Mouse (Mus musculus) heart, embryonic 14.5 days (tissue): ENCODE data around the gene Cir1. TPM values are rescaled to one million over a fixed set of nuclear protein-coding genes. Genes with fewer than 3 reads are reported as not detected.

ENCODE experiments used
- ATAC-seq: fragments of 200-750 bp; cut with Nextera tagmentation; 2 replicates; pipeline ENCODE4 v1.8.0; 2017; ENCODE audit warnings: low read depth, moderate TSS enrichment; ENCODE audit not compliant: insufficient number of reproducible peaks, insufficient read depth, low FRiP score
- H3K27ac ChIP-seq, 2 experiments: fragments of 200-500 bp in 1 of 2; fragments of 300-500 bp in 1 of 2; sonication (generic) in 1 of 2; replicated peaks in 1 of 2; 2 replicates each; pipeline ENCODE4 v1.5.1; 2012 to 2014; ENCODE audit warnings: low read depth in 2 of 2, low read length in 2 of 2, control low read depth in 1 of 2, mild to moderate bottlenecking in 1 of 2, mixed read lengths in 1 of 2; ENCODE audit not compliant: control insufficient read depth in 1 of 2, insufficient read depth in 1 of 2
- H3K27me3 ChIP-seq: fragments of 300-500 bp; sonication (generic); 2 replicates; pipeline ENCODE4 v1.6.1; 2014; ENCODE audit warnings: mild to moderate bottlenecking, low read length, control low read depth; ENCODE audit not compliant: control insufficient read depth, insufficient read depth
- H3K36me3 ChIP-seq: fragments of 300-500 bp; sonication (generic); 2 replicates; pipeline ENCODE4 v1.6.1; 2014; ENCODE audit warnings: mild to moderate bottlenecking, control low read depth, low read length, mixed read lengths; ENCODE audit not compliant: control insufficient read depth, insufficient read depth
- H3K4me1 ChIP-seq, 2 experiments: fragments of 200-500 bp in 1 of 2; fragments of 300-500 bp in 1 of 2; sonication (generic) in 1 of 2; 2 replicates each; pipeline ENCODE4 v1.6.1; 2012 to 2014; ENCODE audit warnings: low read length in 2 of 2, control low read depth in 1 of 2, mixed read lengths in 1 of 2; ENCODE audit not compliant: control insufficient read depth in 2 of 2, insufficient read depth in 2 of 2
- H3K4me2 ChIP-seq: fragments of 300-500 bp; sonication (generic); 2 replicates; pipeline ENCODE4 v1.6.1; 2014; ENCODE audit warnings: mild to moderate bottlenecking, low read length
- H3K4me3 ChIP-seq, 2 experiments: fragments of 200-500 bp in 1 of 2; fragments of 300-500 bp in 1 of 2; sonication (generic) in 1 of 2; 2 replicates each; pipeline ENCODE4 v1.5.1; 2012 to 2014; ENCODE audit warnings: low read length in 2 of 2, mild to moderate bottlenecking in 2 of 2, control low read depth in 1 of 2, low read depth in 1 of 2, moderate library complexity in 1 of 2; ENCODE audit not compliant: control insufficient read depth in 1 of 2, insufficient read depth in 1 of 2
- H3K9ac ChIP-seq: fragments of 300-500 bp; sonication (generic); 2 replicates; pipeline ENCODE4 v1.6.1; 2014; ENCODE audit warnings: mild to moderate bottlenecking, low read length
- H3K9me3 ChIP-seq: fragments of 300-500 bp; sonication (generic); 2 replicates; pipeline ENCODE4 v1.6.1; 2016; ENCODE audit warnings: low read length, control low read depth; ENCODE audit not compliant: control insufficient read depth
- WGBS: fragments of 180-500 bp; shearing (Covaris S2); extraction: QIAGEN DNeasy Blood & Tissue Kit; methylation state at CpG from one replicate; pipeline ENCODE4 v1.1.7; 2014; 5-methylcytosine and 5-hydroxymethylcytosine counted together
- polyA plus RNA-seq: library from polyadenylated mRNA; unstranded; fragments of >200 nt; fragmentation: Nextera tagmentation; extraction: Ambion mirVana; gene quantifications from 2 replicates; pipeline ENCODE4 v1.2.1, GENCODE M21; 2014

The Cir1 gene
- polyA plus RNA-seq, 1 experiment from 2014 or later, result 19.0 TPM

DNA sequence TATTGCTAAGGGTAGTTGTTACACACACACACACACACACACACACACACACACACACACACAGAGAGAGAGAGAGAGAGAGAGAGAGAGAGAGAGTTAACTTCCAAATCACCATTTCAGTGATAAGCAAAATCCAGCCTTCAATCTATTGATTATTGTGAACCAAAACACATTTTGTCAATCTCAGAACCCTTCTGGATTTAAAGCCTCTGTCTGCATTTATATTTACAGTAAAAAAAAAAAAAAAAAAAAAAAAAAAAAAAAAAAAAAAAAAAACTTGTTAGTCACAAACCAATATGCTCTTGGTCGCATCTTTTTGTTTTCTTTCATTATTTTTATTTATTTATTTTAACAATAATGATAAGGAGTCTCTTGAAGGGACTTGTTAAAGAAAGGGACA is 45.9 kb downstream of the Cir1 start:
- ATAC-seq, result no peak
- peaks cover 90% of the 10 kb centered on the region for H3K27me3 ChIP-seq
- no peak overlapping the region for H3K9ac ChIP-seq
- no peak overlapping the region for H3K27ac ChIP-seq
- H3K4me2 ChIP-seq, result no peak overlapping the region
- peaks cover 14 to 26% of the 10 kb centered on the region in 2 experiments for H3K4me1 ChIP-seq
- H3K36me3 ChIP-seq, result no peaks in the 10 kb centered on the region
- H3K9me3 ChIP-seq, result no peaks in the 10 kb centered on the region
- 27% methylated on average over 1 of the region's 1 CpGs for WGBS
- H3K4me3 ChIP-seq, result no peak overlapping the region

DNA sequence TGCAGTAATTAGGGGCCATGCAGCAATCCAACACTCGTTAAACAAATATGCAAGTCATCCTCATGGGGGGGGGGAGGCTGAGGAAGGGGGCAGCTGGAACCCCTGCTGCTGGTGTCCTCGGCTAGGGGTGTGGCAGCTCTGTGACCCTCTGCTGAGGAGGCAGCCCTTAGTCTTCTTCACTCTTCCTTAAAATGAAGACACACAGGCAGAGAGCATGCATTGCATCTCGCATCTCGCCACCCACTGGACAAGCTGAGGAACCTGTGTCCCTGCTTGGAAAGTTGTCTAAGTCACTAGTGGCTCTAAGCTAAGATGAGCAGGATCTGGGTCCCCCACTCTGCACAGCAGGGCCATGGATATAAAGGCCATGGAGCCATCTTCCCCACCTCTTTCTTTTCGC is 46.5 kb downstream of the Cir1 start:
- no peak for ATAC-seq
- Histone ChIP-seq H3K4me3 (no peak overlapping the region), H3K9ac (no peak overlapping the region), H3K4me1 (peaks cover 12 to 20% of the 10 kb centered on the region in 2 experiments), H3K27ac (no peak overlapping the region), H3K4me2 (no peak overlapping the region), H3K9me3 (0 out of 2 replicates have a peak, but pooled peaks cover 2% of the 10 kb centered on the region), H3K36me3 (no peaks in the 10 kb centered on the region), H3K27me3 (peaks cover 83% of the 10 kb centered on the region)
- WGBS, result 8% methylated on average over 5 of the region's 5 CpGs

DNA sequence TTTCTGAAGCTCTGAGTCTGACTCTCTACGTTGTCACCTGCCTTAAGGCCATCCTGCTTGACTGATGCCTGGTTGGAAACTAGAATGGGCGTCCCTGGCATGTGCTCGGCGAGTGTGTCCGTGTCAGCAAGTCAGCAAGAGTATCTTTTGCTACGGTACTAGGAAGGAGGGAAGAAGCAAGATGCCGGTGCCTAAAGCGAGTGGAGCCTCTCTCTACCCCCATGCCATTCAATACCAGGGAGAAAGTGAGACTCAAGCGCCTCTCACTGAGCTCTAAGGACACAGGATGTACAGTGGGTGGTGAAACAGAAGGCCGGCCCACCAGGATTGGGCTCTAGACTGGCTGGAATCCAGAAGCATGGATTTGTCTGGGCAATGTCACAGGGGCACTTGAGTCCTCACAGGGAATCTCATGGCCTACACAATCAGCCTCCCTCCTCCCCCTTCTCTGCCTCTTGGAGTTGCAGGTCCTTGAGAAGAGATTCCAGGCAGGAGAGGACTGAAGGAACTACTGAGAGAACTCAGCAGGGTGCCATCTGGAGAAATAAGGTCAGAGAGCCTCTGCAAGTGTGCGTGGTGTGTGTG is 47.8 kb downstream of the Cir1 start:
- ATAC-seq, result no peak
- no peaks in the 10 kb centered on the region for H3K36me3 ChIP-seq
- no peak overlapping the region for H3K27ac ChIP-seq
- H3K27me3 ChIP-seq, result peaks cover 70% of the 10 kb centered on the region
- H3K4me1 ChIP-seq, result peaks cover 12 to 16% of the 10 kb centered on the region in 2 experiments
- peak overlapping the region; percentile 50 to 53 for H3K4me3 ChIP-seq
- H3K9me3 ChIP-seq, result 0 out of 2 replicates have a peak, but pooled peaks cover 4% of the 10 kb centered on the region
- WGBS, result 3% methylated on average over 11 of the region's 11 CpGs
- peak overlapping the region; percentile 95 for H3K4me2 ChIP-seq
- no peak overlapping the region; the same call in 1 of the 2 replicates for H3K9ac ChIP-seq

DNA sequence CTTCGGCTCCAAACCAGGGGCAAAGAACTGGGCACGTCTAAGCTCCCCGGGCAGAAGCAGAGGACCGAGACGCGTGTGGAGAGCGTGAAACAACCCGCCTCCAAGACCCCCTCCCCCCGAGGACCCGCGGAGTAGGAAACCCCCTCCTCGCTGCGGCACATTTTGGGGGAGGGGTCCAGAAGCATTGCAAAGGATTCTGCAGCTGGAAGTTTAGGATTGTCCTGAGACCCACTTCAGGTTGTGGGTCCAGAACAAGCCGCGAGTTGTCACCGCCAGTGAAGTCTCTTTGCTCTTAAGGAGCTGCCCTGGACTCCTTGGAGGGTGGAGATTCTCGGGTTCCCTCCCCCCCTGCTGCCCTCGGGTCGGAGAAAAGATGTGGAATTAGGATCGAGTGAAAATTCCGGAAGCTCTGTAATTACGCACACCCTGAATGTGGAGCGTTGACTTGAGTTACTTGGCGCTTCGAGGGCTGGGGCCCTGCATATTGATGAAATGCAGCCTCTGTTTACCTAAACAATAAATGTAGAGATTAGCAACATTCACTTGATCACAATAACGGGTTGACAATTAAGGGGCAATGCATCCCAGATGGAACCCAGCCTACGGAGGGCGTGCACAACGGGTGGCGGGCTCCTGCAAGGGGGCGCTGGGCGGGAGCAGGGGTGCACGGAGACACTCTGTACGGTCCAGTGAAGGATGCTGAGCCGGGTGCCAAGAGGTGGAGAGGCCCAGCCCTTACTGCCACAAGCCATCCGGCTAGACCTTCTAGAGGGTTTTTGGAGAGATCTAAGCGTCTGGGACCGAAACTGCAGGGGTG is 48.5 kb downstream of the Cir1 start:
- no peak for ATAC-seq
- peak overlapping the region; percentile 54 for H3K9ac ChIP-seq
- H3K4me1 ChIP-seq, result peaks cover 12 to 16% of the 10 kb centered on the region in 2 experiments
- H3K9me3 ChIP-seq, result 0 out of 2 replicates have a peak, but pooled peaks cover 4% of the 10 kb centered on the region
- peaks cover 68% of the 10 kb centered on the region for H3K27me3 ChIP-seq
- peak overlapping the region; percentile 50 to 53 for H3K4me3 ChIP-seq
- WGBS, result 1% methylated on average over 38 of the region's 38 CpGs
- H3K27ac ChIP-seq, result no peak overlapping the region
- peak overlapping the region; percentile 95 for H3K4me2 ChIP-seq
- no peaks in the 10 kb centered on the region for H3K36me3 ChIP-seq

DNA sequence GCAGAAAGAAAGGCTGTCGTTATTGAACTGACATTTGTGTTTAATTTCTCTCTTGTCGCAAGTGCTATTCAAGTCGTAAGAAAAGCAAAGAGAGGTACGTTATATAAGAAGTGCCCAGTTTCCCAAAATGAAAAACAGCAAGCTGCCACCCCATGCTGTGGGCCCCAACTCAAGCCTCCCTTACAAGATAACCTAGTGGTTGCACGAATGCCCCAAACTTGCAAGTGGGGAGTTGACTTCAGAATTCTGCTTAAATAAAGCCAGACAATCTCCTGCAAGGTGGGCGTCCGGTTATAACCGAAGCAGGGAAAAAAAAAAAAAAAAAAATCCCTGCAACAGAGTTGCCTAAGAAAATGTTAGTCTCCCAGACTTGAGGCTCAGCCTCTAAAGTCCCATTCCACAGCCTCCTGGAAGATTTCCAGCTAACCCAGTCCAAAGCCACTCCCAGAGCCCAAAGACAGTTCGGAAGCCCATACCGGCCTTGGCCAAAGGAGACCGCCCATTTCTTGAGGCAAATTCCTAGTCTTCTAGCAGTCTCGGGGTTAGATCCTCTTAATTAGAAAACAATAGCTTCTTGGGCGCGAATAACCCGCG is 49.2 kb downstream of the Cir1 start:
- peak overlapping the region; percentile 50 to 53 for H3K4me3 ChIP-seq
- 0 out of 2 replicates have a peak, but pooled peaks cover 4% of the 10 kb centered on the region for H3K9me3 ChIP-seq
- no peaks in the 10 kb centered on the region for H3K36me3 ChIP-seq
- peak overlapping the region; percentile 95 for H3K4me2 ChIP-seq
- H3K27ac ChIP-seq, result no peak overlapping the region
- ATAC-seq, result no peak
- 12% methylated on average over 16 of the region's 16 CpGs for WGBS
- peak overlapping the region; percentile 54; the same call in 1 of the 2 replicates for H3K9ac ChIP-seq
- peaks cover 61% of the 10 kb centered on the region for H3K27me3 ChIP-seq
- H3K4me1 ChIP-seq, result peaks cover 12 to 16% of the 10 kb centered on the region in 2 experiments

DNA sequence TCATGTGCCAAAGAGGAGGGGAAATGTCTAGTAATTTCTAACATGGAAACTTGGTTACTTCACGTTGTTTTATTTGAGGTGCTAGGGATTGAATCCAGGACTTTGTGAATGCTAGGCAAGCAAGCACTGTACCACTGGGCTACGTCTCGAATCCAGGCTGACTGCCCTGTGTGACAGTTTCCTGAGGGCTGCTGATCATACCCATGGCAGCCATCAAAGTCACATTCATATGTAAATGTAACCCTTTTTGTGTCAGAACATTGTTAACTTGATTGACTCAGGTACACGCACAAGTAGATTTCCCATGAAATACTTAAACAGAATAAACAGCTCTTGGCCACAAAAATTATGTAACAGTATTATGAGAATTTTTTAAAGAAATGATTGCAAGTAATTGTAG is 63.8 kb downstream of the Cir1 start:
- Histone ChIP-seq H3K27ac (no peak overlapping the region), H3K9ac (no peak overlapping the region), H3K4me1 (no peaks in the 10 kb centered on the region), H3K27me3 (no peaks in the 10 kb centered on the region), H3K4me2 (no peak overlapping the region), H3K9me3 (peaks cover 4% of the 10 kb centered on the region), H3K36me3 (no peaks in the 10 kb centered on the region), H3K4me3 (no peak overlapping the region)
- ATAC-seq, result no peak
- 75% methylated on average over 4 of the region's 4 CpGs for WGBS

DNA sequence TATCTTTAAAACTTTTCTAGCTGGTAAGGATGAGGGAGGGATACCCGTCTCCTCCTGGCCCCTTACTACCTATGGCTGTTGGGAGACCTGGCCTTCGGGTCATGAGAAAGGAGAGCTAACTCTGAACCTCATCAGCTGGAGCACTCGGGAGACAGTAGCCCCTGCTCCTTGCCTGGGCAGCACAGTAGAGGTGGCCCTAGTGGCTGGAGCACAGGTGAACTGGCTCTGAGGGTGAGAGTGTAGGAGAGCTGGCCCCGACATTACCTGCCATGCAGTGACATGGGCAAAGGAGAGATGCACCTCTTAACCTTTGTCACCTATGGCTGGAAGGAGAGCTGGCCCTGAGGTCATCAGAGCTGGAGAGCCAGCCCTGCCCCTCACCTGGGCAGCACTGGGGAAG is 71.2 kb downstream of the Cir1 start:
- Histone ChIP-seq H3K4me1 (no peaks in the 10 kb centered on the region), H3K4me3 (no peak overlapping the region), H3K9ac (no peak overlapping the region), H3K27ac (no peak overlapping the region), H3K36me3 (no peaks in the 10 kb centered on the region), H3K4me2 (no peak overlapping the region), H3K27me3 (no peaks in the 10 kb centered on the region), H3K9me3 (no peaks in the 10 kb centered on the region)
- ATAC-seq, result no peak
- 65% methylated on average over 4 of the region's 4 CpGs for WGBS
